Mouse (Mus musculus): Measurements from ENCODE around the gene Fzd9. TPM values are rescaled to one million over a fixed set of nuclear protein-coding genes. Genes with fewer than 3 reads are reported as not detected.
A peak's percentile ranks its signal among the peaks of the same experiment; 100 is the strongest.
"Not testable (repeated sequence)": the region's sequence is repeated elsewhere in the genome, so short reads cannot be mapped to it uniquely, and the experiment has no call there.

The Fzd9 gene
- polyA plus RNA-seq, 1 experiment from 2014 or later = 12.1 TPM

GRCm38 (mm10) chr5:135242608-135243007 lies 8.4 kb downstream of the Fzd9 start:
- Histone ChIP-seq H3K4me1 (replicated peaks) (peaks cover 16% of the 10 kb centered on the region), H3K27me3 (ENCODE audit: insufficient read depth, poor library complexity, severe bottlenecking) (no peaks in the 10 kb centered on the region), H3K9me3 (no peaks in the 10 kb centered on the region), H3K4me3 (no peak overlapping the region), H3K27ac (no peak overlapping the region), H3K36me3 (peaks cover 100% of the 10 kb centered on the region)
- no peak for DNase-seq (ENCODE audit: low spot score)
- 93% methylated on average over 3 of the region's 3 CpGs for WGBS

- no peaks in the 10 kb centered on the region for H3K27me3 ChIP-seq (ENCODE audit: insufficient read depth, poor library complexity, severe bottlenecking)
- H3K4me3 ChIP-seq = no peak overlapping the region
- peaks cover 100% of the 10 kb centered on the region for H3K36me3 ChIP-seq
- DNase-seq (ENCODE audit: low spot score) = no peak
- WGBS = 78% methylated on average over 12 of the region's 12 CpGs
- H3K27ac ChIP-seq = no peak overlapping the region
- H3K9me3 ChIP-seq = no peaks in the 10 kb centered on the region
- peaks cover 11% of the 10 kb centered on the region for H3K4me1 ChIP-seq (replicated peaks)
These were observed 8.9 kb downstream of the Fzd9 start for GRCm38 (mm10) chr5:135242136-135242535.

GRCm38 (mm10) chr5:135241474-135241873 lies 9.6 kb downstream of the Fzd9 start:
- no peaks in the 10 kb centered on the region for H3K9me3 ChIP-seq
- WGBS = 83% methylated on average over 1 of the region's 1 CpGs
- H3K4me1 ChIP-seq (replicated peaks) = peaks cover 4% of the 10 kb centered on the region; the same call in 1 of the 2 replicates
- H3K27ac ChIP-seq = no peak overlapping the region
- H3K4me3 ChIP-seq = no peak overlapping the region
- DNase-seq (ENCODE audit: low spot score) = no peak
- H3K36me3 ChIP-seq = peaks cover 100% of the 10 kb centered on the region
- no peaks in the 10 kb centered on the region for H3K27me3 ChIP-seq (ENCODE audit: insufficient read depth, poor library complexity, severe bottlenecking)

GRCm38 (mm10) chr5:135238832-135239231 lies 12.2 kb downstream of the Fzd9 start:
- H3K27ac ChIP-seq = no peak overlapping the region
- no peak for DNase-seq (ENCODE audit: low spot score)
- no peaks in the 10 kb centered on the region for H3K4me1 ChIP-seq (replicated peaks)
- peaks cover 100% of the 10 kb centered on the region for H3K36me3 ChIP-seq
- H3K4me3 ChIP-seq = no peak overlapping the region
- H3K9me3 ChIP-seq = no peaks in the 10 kb centered on the region
- 90% methylated on average over 2 of the region's 2 CpGs for WGBS
- no peaks in the 10 kb centered on the region for H3K27me3 ChIP-seq (ENCODE audit: insufficient read depth, poor library complexity, severe bottlenecking)

GRCm38 (mm10) chr5:135236571-135236970 lies 14.5 kb downstream of the Fzd9 start:
- DNase-seq (ENCODE audit: low spot score) = peak; percentile 60
- H3K36me3 ChIP-seq = peaks cover 100% of the 10 kb centered on the region
- no peak overlapping the region for H3K27ac ChIP-seq
- no peaks in the 10 kb centered on the region for H3K4me1 ChIP-seq (replicated peaks)
- H3K9me3 ChIP-seq = no peaks in the 10 kb centered on the region
- no peak overlapping the region for H3K4me3 ChIP-seq
- WGBS = 52% methylated on average over 2 of the region's 2 CpGs
- H3K27me3 ChIP-seq (ENCODE audit: insufficient read depth, poor library complexity, severe bottlenecking) = no peaks in the 10 kb centered on the region

GRCm38 (mm10) chr5:135233166-135233920 lies 17.7 kb downstream of the Fzd9 start:
- Histone ChIP-seq H3K27ac (no peak overlapping the region), H3K36me3 (peaks cover 100% of the 10 kb centered on the region), H3K4me3 (no peak overlapping the region), H3K27me3 (ENCODE audit: insufficient read depth, poor library complexity, severe bottlenecking) (no peaks in the 10 kb centered on the region), H3K9me3 (no peaks in the 10 kb centered on the region), H3K4me1 (replicated peaks) (no peaks in the 10 kb centered on the region)
- 86% methylated on average over 8 of the region's 8 CpGs for WGBS
- DNase-seq (ENCODE audit: low spot score) = no peak

- Histone ChIP-seq H3K9me3 (no peaks in the 10 kb centered on the region), H3K27me3 (ENCODE audit: insufficient read depth, poor library complexity, severe bottlenecking) (no peaks in the 10 kb centered on the region), H3K4me3 (no peak overlapping the region), H3K36me3 (peaks cover 100% of the 10 kb centered on the region), H3K27ac (no peak overlapping the region), H3K4me1 (replicated peaks) (no peaks in the 10 kb centered on the region)
- 90% methylated on average over 4 of the region's 4 CpGs for WGBS
- no peak for DNase-seq (ENCODE audit: low spot score)
These were observed 20.8 kb downstream of the Fzd9 start for GRCm38 (mm10) chr5:135230186-135230585.

DNA sequence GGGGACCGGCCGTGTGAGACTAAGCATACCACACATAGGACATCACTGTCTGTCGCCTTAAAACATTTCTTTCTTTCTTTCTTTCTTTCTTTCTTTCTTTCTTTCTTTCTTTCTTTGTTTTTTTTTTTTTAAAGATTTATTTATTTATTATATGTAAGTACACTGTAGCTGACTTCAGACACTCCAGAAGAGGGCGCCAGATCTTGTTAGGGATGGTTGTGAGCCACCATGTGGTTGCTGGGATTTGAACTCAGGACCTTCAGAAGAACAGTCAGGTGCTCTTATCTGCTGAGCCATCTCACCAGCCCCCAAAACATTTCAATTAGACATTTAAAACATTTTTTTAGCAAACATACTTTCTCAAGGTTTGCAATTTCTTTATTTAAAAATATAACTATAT lies 25.2 kb downstream of the Fzd9 start:
- WGBS = 94% methylated on average over 4 of the region's 4 CpGs
- DNase-seq (ENCODE audit: low spot score); H3K4me1 ChIP-seq (replicated peaks); H3K4me3 ChIP-seq; H3K27me3 ChIP-seq (ENCODE audit: insufficient read depth, poor library complexity, severe bottlenecking); H3K9me3 ChIP-seq; H3K27ac ChIP-seq: not testable (repeated sequence)
- peaks cover 100% of the 10 kb centered on the region for H3K36me3 ChIP-seq

DNA sequence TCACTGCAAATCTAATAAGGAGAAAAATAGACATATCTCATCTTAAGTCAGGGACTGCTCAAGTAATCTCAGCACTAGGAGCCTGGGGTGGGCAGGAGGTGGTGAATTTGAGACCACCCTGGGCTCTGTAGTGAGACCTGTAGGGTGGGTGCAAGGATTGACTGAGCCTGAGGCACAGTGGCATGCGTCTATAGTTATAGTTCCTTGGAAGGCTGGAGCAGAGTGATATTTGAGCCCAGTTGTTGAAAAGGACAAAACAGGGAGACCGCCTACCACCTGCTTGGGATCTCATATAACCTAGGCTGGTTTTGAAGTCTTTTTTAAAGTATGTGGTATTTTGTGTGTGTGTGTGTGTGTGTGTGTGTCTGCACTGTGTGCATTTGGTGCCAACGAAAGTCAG lies 26.9 kb downstream of the Fzd9 start:
- H3K27ac ChIP-seq = no peak overlapping the region
- H3K4me1 ChIP-seq (replicated peaks) = no peaks in the 10 kb centered on the region
- 96% methylated on average over 3 of the region's 3 CpGs for WGBS
- H3K27me3 ChIP-seq (ENCODE audit: insufficient read depth, poor library complexity, severe bottlenecking) = no peaks in the 10 kb centered on the region
- H3K9me3 ChIP-seq = no peaks in the 10 kb centered on the region
- H3K4me3 ChIP-seq = no peak overlapping the region
- peaks cover 100% of the 10 kb centered on the region for H3K36me3 ChIP-seq
- DNase-seq (ENCODE audit: low spot score) = no peak

GRCm38 (mm10) chr5:135222066-135222465 lies 29.0 kb downstream of the Fzd9 start:
- Histone ChIP-seq H3K4me3 (no peak overlapping the region), H3K36me3 (peaks cover 100% of the 10 kb centered on the region), H3K27ac (no peak overlapping the region), H3K9me3 (no peaks in the 10 kb centered on the region), H3K4me1 (replicated peaks) (no peaks in the 10 kb centered on the region), H3K27me3 (ENCODE audit: insufficient read depth, poor library complexity, severe bottlenecking) (no peaks in the 10 kb centered on the region)
- no peak for DNase-seq (ENCODE audit: low spot score)
- 96% methylated on average over 7 of the region's 7 CpGs for WGBS

DNA sequence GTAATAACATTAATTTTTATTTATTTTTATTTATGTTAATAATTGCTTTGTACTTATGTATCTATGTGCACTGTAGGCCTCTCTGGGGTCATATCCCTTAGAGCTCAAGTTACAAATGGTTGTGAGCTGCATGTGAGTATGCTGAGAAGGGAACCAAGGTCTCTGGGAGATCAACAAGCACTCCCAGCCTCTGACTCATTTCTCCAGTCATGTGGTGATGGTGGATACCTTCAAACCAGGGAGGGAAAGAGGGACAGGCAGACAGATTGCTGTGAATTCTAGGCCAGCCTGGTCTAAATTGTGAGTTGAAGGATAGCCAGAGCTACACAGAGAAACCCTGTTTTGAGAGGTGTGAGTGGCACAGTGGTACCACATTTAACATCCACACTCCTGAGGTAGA lies 30.1 kb downstream of the Fzd9 start:
- H3K27ac ChIP-seq = no peak overlapping the region
- no peaks in the 10 kb centered on the region for H3K27me3 ChIP-seq (ENCODE audit: insufficient read depth, poor library complexity, severe bottlenecking)
- DNase-seq (ENCODE audit: low spot score) = no peak
- H3K4me1 ChIP-seq (replicated peaks) = no peaks in the 10 kb centered on the region
- peaks cover 100% of the 10 kb centered on the region for H3K36me3 ChIP-seq
- no peak overlapping the region for H3K4me3 ChIP-seq
- no peaks in the 10 kb centered on the region for H3K9me3 ChIP-seq

DNA sequence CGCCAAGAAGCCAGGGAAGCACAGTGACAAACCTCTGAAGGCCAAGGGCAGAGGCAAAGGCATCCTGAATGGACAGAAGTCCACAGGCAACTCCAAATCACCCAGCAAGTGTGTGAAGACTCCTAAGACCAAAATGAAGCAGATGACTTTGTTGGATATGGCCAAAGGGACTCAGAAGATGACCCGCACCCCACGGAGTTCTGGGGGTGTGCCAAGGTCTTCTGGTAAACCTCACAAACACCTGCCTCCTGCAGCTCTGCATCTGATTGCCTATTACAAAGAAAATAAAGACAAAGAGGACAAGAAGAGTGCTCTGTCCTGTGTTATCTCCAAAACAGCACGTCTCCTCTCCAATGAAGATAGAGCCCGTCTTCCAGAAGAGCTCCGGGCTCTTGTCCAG lies 34.2 kb downstream of the Fzd9 start:
- no peak overlapping the region for H3K4me3 ChIP-seq
- 95% methylated on average over 6 of the region's 6 CpGs for WGBS
- peaks cover 100% of the 10 kb centered on the region for H3K36me3 ChIP-seq

DNA sequence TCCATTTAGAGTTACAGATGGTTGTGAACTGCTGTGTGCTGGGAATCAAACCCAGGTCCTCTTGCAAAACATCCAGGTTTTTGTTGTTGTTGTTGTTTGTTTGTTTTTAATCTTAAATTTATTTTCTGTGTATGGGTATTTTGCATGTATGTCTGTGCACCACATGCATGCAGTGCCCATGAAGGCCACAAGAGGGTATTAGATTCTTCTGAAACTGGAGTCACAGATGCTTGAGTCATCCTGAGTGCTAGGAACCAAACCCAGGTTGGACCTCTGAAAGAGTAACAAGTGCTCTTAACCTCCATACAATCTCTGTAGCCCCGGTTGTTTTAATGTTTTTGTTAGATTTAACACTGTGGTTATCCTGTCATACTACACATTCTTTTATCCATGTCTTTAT lies 42.8 kb downstream of the Fzd9 start:
- H3K27me3 ChIP-seq (ENCODE audit: insufficient read depth, poor library complexity, severe bottlenecking) = no peaks in the 10 kb centered on the region

More for the DNA sequence above, 34.2 kb downstream of the Fzd9 start:
- DNase-seq (ENCODE audit: low spot score) = no peak
- Histone ChIP-seq H3K27me3 (ENCODE audit: insufficient read depth, poor library complexity, severe bottlenecking) (no peaks in the 10 kb centered on the region), H3K9me3 (no peaks in the 10 kb centered on the region), H3K4me1 (replicated peaks) (no peaks in the 10 kb centered on the region), H3K27ac (no peak overlapping the region)

DNA sequence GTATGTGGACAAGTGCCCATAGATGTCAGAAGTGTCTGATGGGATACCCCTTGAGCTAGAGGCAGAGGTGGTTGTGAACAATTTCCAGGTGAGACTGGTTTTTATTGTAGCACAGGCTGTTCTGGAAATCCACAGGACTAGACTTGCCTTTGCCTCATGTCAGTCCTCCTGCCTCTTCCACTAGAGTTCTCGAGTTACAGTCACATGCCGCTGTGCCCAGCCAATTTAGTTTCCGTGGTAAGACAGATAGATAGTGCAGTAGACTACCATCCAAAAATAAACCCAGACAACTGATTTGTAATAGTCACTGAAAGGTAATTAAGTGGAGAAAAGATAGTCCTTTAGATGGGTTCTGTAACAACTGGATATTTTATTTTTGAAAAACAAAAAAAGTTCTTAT lies 48.3 kb downstream of the Fzd9 start:
- no peaks in the 10 kb centered on the region for H3K9me3 ChIP-seq
- no peak for DNase-seq (ENCODE audit: low spot score)
- WGBS = 82% methylated on average over 3 of the region's 3 CpGs
- no peak overlapping the region for H3K27ac ChIP-seq
- no peaks in the 10 kb centered on the region for H3K27me3 ChIP-seq (ENCODE audit: insufficient read depth, poor library complexity, severe bottlenecking)
- H3K4me3 ChIP-seq = no peak overlapping the region
- peaks cover 95% of the 10 kb centered on the region for H3K36me3 ChIP-seq
- H3K4me1 ChIP-seq (replicated peaks) = no peaks in the 10 kb centered on the region

More for the DNA sequence above, 42.8 kb downstream of the Fzd9 start:
- H3K9me3 ChIP-seq = no peaks in the 10 kb centered on the region
- H3K4me1 ChIP-seq (replicated peaks) = no peaks in the 10 kb centered on the region
- peaks cover 99% of the 10 kb centered on the region for H3K36me3 ChIP-seq
- no peak overlapping the region for H3K27ac ChIP-seq
- 96% methylated on average over 1 of the region's 1 CpGs for WGBS
- DNase-seq (ENCODE audit: low spot score) = no peak
- no peak overlapping the region for H3K4me3 ChIP-seq

Measured in hindbrain, embryonic 10.5 days (tissue).